In genomic region chr11:80429009-80429475, GRCm38 (mm10) we compare ENCODE assay signal across 8 mouse cellular contexts. TPM values are rescaled to one million over a fixed set of nuclear protein-coding genes. Genes with fewer than 3 reads are reported as not detected.
A peak's percentile ranks its signal among the peaks of the same experiment; 100 is the strongest.
DNase-seq lines count a peak whose midpoint lies in the region; ATAC-seq lines count a peak whose summit lies in the region.

No protein-coding gene starts in this region.

- peak overlapping the region; percentile 95 for H3K9ac ChIP-seq in embryonic facial prominence, embryonic 14.5 days (ENCODE audit: low read depth, low read length)
- peak overlapping the region; percentile 96 for H3K9ac ChIP-seq in hindbrain, embryonic 13.5 days
- H3K9ac ChIP-seq in limb, embryonic 12.5 days (replicated peaks): peak overlapping the region; percentile 95

- peak; percentile 34 for DNase-seq in embryo, embryonic 10 days (ENCODE audit: low spot score)
- no peak for DNase-seq in embryo, embryonic 9.5 days (ENCODE audit: extremely low spot score)
- DNase-seq in MN1 (ENCODE audit: low spot score): peak; percentile 32
- no peak for DNase-seq in embryonic facial prominence, embryonic 14.5 days (ENCODE audit: low spot score)
- no peak for DNase-seq in midbrain, embryonic 10.5 days (ENCODE audit: low spot score)
- DNase-seq in spleen, postnatal 4 days (ENCODE audit: low spot score in 2 of 2): peak; percentile 54 to 81

- under 1% methylated on average over 31 of the region's 37 CpGs for WGBS in embryonic facial prominence, embryonic 14.5 days
- 0% methylated on average over 36 of the region's 37 CpGs for WGBS in hindbrain, embryonic 13.5 days
- WGBS in limb, embryonic 12.5 days: under 1% methylated on average over 36 of the region's 37 CpGs
- under 1% methylated on average over 37 of the region's 37 CpGs for WGBS in midbrain, embryonic 10.5 days

- H3K4me3 ChIP-seq in embryonic facial prominence, embryonic 14.5 days (ENCODE audit: low read depth, low read length): peak overlapping the region; percentile 94
- peak overlapping the region; percentile 97 for H3K4me3 ChIP-seq in hindbrain, embryonic 13.5 days
- peak overlapping the region; percentile 99 for H3K4me3 ChIP-seq in limb, embryonic 12.5 days (replicated peaks)
- H3K4me3 ChIP-seq in midbrain, embryonic 10.5 days: peak overlapping the region; percentile 92

- ATAC-seq in embryonic facial prominence, embryonic 14.5 days (ENCODE audit: low read depth): no peak
- ATAC-seq in hindbrain, embryonic 13.5 days (ENCODE audit: low FRiP score): no peak; the same call in 1 of the 2 replicates
- peak; percentile 79 for ATAC-seq in limb, embryonic 12.5 days (ENCODE audit: insufficient number of reproducible peaks, insufficient read depth, low FRiP score, low TSS enrichment, low read depth)

- H3K36me3 ChIP-seq in embryonic facial prominence, embryonic 14.5 days (ENCODE audit: control insufficient read depth, insufficient read depth, low read length): peaks cover 23% of the 10 kb centered on the region
- peaks cover 20% of the 10 kb centered on the region for H3K36me3 ChIP-seq in hindbrain, embryonic 13.5 days
- peaks cover 25% of the 10 kb centered on the region for H3K36me3 ChIP-seq in limb, embryonic 12.5 days
- H3K36me3 ChIP-seq in midbrain, embryonic 10.5 days: peaks cover 28% of the 10 kb centered on the region

- H3K27me3 ChIP-seq in embryonic facial prominence, embryonic 14.5 days (replicated peaks; ENCODE audit: control insufficient read depth, insufficient read depth, low read length): no peaks in the 10 kb centered on the region
- H3K27me3 ChIP-seq in hindbrain, embryonic 13.5 days: no peaks in the 10 kb centered on the region
- no peaks in the 10 kb centered on the region for H3K27me3 ChIP-seq in limb, embryonic 12.5 days
- H3K27me3 ChIP-seq in midbrain, embryonic 10.5 days (ENCODE audit: low read depth, poor library complexity, severe bottlenecking): no peaks in the 10 kb centered on the region

- H3K4me1 ChIP-seq in embryonic facial prominence, embryonic 14.5 days (ENCODE audit: control insufficient read depth, insufficient read depth, low read length): peaks cover 7% of the 10 kb centered on the region; the same call in 1 of the 2 replicates
- peaks cover 16% of the 10 kb centered on the region for H3K4me1 ChIP-seq in hindbrain, embryonic 13.5 days (replicated peaks)
- peaks cover 7% of the 10 kb centered on the region for H3K4me1 ChIP-seq in limb, embryonic 12.5 days (replicated peaks)
- peaks cover 14% of the 10 kb centered on the region for H3K4me1 ChIP-seq in midbrain, embryonic 10.5 days

- peak overlapping the region; percentile 87 for H3K27ac ChIP-seq in embryonic facial prominence, embryonic 14.5 days (replicated peaks; ENCODE audit: low read depth, low read length)
- peak overlapping the region; percentile 93 for H3K27ac ChIP-seq in hindbrain, embryonic 13.5 days
- H3K27ac ChIP-seq in limb, embryonic 12.5 days: peak overlapping the region; percentile 89
- peak overlapping the region; percentile 95 for H3K27ac ChIP-seq in midbrain, embryonic 10.5 days (replicated peaks)

- no peaks in the 10 kb centered on the region for H3K9me3 ChIP-seq in embryonic facial prominence, embryonic 14.5 days (ENCODE audit: control insufficient read depth, low read length)
- H3K9me3 ChIP-seq in hindbrain, embryonic 13.5 days: no peaks in the 10 kb centered on the region
- H3K9me3 ChIP-seq in limb, embryonic 12.5 days: no peaks in the 10 kb centered on the region
- H3K9me3 ChIP-seq in midbrain, embryonic 10.5 days (replicated peaks): no peaks in the 10 kb centered on the region

- peak overlapping the region; percentile 81 for H3K4me2 ChIP-seq in embryonic facial prominence, embryonic 14.5 days (ENCODE audit: low read depth, low read length)
- H3K4me2 ChIP-seq in hindbrain, embryonic 13.5 days: peak overlapping the region; percentile 78
- peak overlapping the region; percentile 81 for H3K4me2 ChIP-seq in limb, embryonic 12.5 days

RNA-seq across cellular contexts. Expression of gene Psmd11, which starts 0.6 kb away (rescaled TPM):
- polyA plus RNA-seq in embryonic facial prominence, embryonic 14.5 days (2014; fragmentation: Nextera tagmentation; extraction: Ambion mirVana): 264 and 294 TPM in 2 replicates
- 293 and 331 TPM in 2 replicates for polyA plus RNA-seq in hindbrain, embryonic 13.5 days (2015; fragmentation: Nextera tagmentation; extraction: Ambion mirVana)
- 313 and 325 TPM in 2 replicates for polyA plus RNA-seq in limb, embryonic 12.5 days (2016; fragmentation: Nextera tagmentation; extraction: Ambion mirVana)
- 400 and 418 TPM in 2 replicates for polyA plus RNA-seq in midbrain, embryonic 10.5 days (2016; fragmentation: Nextera tagmentation; extraction: Ambion mirVana)

RNA-seq across cellular contexts. Expression of gene Zfp207, which starts 46.0 kb away (rescaled TPM):
- polyA plus RNA-seq in embryonic facial prominence, embryonic 14.5 days (2014; fragmentation: Nextera tagmentation; extraction: Ambion mirVana): 214 and 225 TPM in 2 replicates
- polyA plus RNA-seq in hindbrain, embryonic 13.5 days (2015; fragmentation: Nextera tagmentation; extraction: Ambion mirVana): 210 and 214 TPM in 2 replicates
- 287 and 289 TPM in 2 replicates for polyA plus RNA-seq in limb, embryonic 12.5 days (2016; fragmentation: Nextera tagmentation; extraction: Ambion mirVana)
- polyA plus RNA-seq in midbrain, embryonic 10.5 days (2016; fragmentation: Nextera tagmentation; extraction: Ambion mirVana): 304 and 308 TPM in 2 replicates

RNA-seq across cellular contexts. Expression of gene Cdk5r1, which starts 47.8 kb away (rescaled TPM):
- 4.9 and 5.1 TPM in 2 replicates for polyA plus RNA-seq in embryonic facial prominence, embryonic 14.5 days (2014; fragmentation: Nextera tagmentation; extraction: Ambion mirVana)
- polyA plus RNA-seq in hindbrain, embryonic 13.5 days (2015; fragmentation: Nextera tagmentation; extraction: Ambion mirVana): 93.2 and 105 TPM in 2 replicates
- polyA plus RNA-seq in limb, embryonic 12.5 days (2016; fragmentation: Nextera tagmentation; extraction: Ambion mirVana): 4.7 and 4.8 TPM in 2 replicates
- 5.2 and 11.2 TPM in 2 replicates for polyA plus RNA-seq in midbrain, embryonic 10.5 days (2016; fragmentation: Nextera tagmentation; extraction: Ambion mirVana)

RNA-seq across cellular contexts. Expression of gene 5730455P16Rik, which starts 51.2 kb away (rescaled TPM):
- 20.8 and 26.7 TPM in 2 replicates for polyA plus RNA-seq in embryonic facial prominence, embryonic 14.5 days (2014; fragmentation: Nextera tagmentation; extraction: Ambion mirVana)
- polyA plus RNA-seq in hindbrain, embryonic 13.5 days (2015; fragmentation: Nextera tagmentation; extraction: Ambion mirVana): 30.8 and 37.3 TPM in 2 replicates
- polyA plus RNA-seq in limb, embryonic 12.5 days (2016; fragmentation: Nextera tagmentation; extraction: Ambion mirVana): 26.0 and 29.9 TPM in 2 replicates
- 24.6 and 27.5 TPM in 2 replicates for polyA plus RNA-seq in midbrain, embryonic 10.5 days (2016; fragmentation: Nextera tagmentation; extraction: Ambion mirVana)

Comparison
In these comparisons a context has a peak if more than half of its experiments do, and no peak if none do; other contexts are left out.
1. DNase-seq: peak in embryo, embryonic 10 days (single experiment), MN1 (single experiment) and spleen, postnatal 4 days (2 of 2); none in embryo, embryonic 9.5 days (single experiment), embryonic facial prominence, embryonic 14.5 days (single experiment) and midbrain, embryonic 10.5 days (single experiment).
2. Peak in every context shown above with its lines, with median percentiles within 50 percentile points of each other: H3K27ac ChIP-seq, H3K4me2 ChIP-seq, H3K4me3 ChIP-seq and H3K9ac ChIP-seq.